Mouse (Mus musculus): ENCODE measurements at regions not wholly inside any gene's neighbourhood (a gene's known extent, or its start where the extent isn't known, plus 50 kb on each side); places are given as distances from the start of the nearest gene placed in this dataset.

DNA sequence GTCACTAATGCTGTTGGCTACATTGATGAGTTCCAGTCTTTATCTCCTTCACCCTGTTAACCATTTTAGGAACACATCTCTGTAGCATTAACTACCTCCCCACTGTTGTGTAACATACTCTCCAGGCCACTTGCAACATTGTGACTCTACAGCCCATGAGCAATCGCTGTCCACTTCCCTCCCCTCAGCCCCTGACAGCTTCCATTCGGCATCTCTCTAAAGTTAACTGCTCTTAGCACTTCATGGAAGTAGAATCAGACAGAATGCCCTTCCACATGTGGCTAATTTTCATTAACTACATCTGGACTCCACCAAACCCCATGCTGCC lies 208.3 kb downstream of the Bcl2l11 start:
- DNase-seq = no peak
- intact Hi-C loops (cut with DNase I) = no loop called here

GRCm38 (mm10) chr2:128334757-128335500 lies 209.1 kb downstream of the Bcl2l11 start:
- intact Hi-C loops (cut with DNase I) = no loop called here
- DNase-seq = no peak

DNA sequence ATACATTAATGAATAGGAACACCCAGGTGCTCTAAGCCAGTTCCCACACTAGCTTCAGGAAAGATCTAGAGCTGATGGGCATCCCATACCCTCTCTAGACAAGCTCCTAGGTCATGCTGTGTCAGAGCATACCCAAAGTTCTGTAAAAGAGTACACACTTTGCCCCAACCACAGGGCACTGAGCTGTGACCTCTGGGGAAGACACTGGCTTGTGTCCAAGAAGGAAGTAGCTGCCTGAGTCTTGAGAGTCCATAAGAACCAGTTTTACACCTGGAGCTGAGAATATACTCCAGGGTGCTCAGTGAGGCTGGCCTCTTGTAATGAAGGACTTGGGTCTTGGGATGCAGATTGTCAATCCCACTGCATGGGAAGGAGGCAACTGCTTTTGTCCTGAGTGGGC lies 211.4 kb downstream of the Bcl2l11 start:
- DNase-seq = no peak
- intact Hi-C loops (cut with DNase I) = no loop called here

DNA sequence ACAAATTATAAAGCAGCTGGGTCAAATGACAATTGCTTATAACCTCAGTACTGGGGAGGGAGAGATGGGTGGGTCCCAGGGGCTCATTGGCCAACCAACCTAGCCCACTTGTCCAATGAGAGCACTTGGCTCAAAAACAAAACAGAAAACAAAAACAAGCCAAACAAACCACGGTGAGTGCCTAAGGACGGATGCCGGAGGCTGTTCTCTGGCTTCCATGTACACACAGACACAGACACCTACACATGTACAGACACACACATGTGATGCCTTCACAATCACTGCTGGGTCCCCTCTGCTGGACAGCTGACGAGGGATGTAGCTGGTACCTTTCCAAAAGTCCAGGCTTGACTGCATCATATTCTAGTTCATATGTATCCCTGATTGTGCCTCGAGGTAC lies 212.0 kb downstream of the Bcl2l11 start:
- DNase-seq = no peak
- intact Hi-C loops (cut with DNase I) = no loop called here

- intact Hi-C loops (cut with DNase I) = no loop called here
- DNase-seq = no peak
Observed at GRCm38 (mm10) chr2:128338474-128338873, 212.6 kb downstream of the Bcl2l11 start.

DNA sequence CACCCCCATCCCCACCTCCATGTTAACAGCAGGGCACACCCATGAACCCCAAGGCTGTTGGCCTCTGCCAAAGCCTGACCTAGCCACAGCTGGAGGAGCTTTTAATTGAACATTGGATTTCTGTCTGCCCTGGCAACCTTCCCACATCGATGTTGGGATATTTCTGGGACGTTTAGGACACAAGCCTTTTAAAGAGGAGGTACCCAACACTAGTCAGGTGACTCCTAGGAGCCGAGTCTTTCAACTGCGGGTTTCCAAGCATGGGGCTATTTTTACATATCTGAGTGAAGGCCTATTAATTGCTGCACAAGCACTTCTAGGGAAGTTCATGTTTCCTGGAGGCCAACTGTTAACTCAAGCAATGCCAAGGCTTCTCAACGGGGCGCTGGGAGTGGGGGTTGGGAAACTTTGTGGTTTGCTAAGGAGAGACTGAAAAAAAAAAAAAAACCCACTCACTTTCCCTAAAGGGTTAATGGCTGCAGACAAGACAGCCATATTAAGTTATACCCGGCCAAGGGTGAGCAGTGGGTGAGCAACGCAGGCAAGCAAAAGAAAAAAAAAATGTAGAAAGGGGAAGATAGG lies 213.3 kb downstream of the Bcl2l11 start:
- intact Hi-C loops (cut with DNase I) = no loop called here
- DNase-seq = peak; percentile 36

DNA sequence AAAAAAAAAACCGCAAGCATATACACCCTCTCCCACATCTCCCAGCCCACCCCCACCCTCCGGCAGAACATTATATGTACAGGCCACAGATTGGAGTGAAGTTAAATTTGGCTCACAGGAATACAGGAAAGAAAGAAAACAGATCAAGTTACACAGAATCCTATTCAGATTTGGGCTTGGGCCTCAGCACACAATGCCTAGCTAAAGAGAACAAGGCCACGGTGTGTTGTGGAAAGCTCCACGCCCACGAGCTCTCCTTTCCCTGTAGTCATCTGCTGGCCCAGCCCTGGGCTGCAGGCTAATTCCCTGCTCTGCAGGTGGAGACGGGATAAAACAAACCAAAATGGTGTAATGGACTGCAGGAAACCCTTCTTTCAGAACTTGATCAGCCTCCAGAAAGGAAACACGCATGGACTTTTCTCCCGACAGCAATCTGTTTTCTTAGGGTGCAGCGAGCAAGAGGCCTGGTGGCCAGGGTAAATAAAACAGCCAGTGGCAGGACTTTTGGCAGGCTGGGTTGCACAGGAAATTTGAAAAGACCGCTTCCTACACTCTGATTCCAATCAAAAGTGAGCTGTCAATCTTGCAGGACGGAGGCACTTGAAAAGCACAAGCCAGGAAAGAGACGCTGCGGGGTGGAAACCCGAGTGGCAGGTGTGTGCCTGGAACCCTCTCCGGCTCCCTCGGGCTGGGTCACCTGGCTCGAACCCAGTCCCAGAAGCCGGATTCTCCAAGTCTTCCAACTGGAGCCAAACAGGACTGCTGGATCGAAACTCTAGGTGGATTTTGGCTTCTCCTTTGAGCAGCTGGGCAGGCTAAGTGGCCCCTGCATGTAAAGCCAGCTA lies 214.0 kb downstream of the Bcl2l11 start:
- intact Hi-C loops (cut with DNase I) = no loop called here

GRCm38 (mm10) chr2:128340631-128341240 lies 214.9 kb downstream of the Bcl2l11 start:
- intact Hi-C loops (cut with DNase I) = no loop called here
- no peak for DNase-seq

More for the DNA sequence above, 214.0 kb downstream of the Bcl2l11 start:
- no peak for DNase-seq

GRCm38 (mm10) chr2:128342212-128342611 lies 216.4 kb downstream of the Bcl2l11 start:
- intact Hi-C loops (cut with DNase I) = no loop called here

DNA sequence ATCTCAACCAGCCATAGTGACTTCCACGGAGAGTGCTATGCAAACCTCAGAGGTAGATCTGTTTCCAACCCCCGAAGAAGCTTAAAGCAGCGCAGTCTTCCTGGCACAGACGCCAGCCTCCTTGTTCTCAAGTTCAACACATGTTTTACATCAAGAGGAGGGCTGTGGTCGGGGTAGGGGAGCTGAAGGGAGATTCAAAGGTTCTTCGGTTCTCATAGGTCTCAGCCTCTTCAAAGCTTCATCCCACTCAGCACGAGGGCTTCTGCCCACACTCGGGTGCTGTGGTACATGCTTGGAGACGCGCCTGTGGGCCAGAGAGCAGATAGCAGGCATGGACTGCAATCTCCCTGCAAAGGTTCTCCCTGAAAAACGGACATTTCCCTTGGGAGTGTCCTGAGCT lies 219.7 kb downstream of the Bcl2l11 start:
- no peak for DNase-seq
- intact Hi-C loops (cut with DNase I) = no loop called here

More at GRCm38 (mm10) chr2:128342212-128342611, 216.4 kb downstream of the Bcl2l11 start:
- DNase-seq = no peak

DNA sequence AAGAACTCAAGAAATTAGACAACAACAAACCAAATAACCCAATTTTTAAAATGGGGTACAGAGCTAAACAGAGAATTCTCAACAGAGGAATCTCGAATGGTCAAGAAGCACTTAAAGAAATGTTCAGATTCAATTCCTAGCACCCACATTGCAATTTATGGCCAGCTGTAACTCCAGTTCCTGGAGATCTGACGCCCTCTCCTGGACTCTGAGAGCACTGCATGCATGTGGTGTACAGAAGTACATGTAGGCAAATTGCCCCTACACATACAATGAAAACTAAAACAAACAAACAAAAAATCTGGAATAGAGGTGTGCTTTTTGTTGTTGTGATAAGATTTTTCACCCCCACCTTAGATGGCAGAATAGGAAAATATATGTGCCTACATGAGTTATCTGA lies 222.7 kb downstream of the Bcl2l11 start:
- DNase-seq = no peak
- intact Hi-C loops (cut with DNase I) = no loop called here

DNA sequence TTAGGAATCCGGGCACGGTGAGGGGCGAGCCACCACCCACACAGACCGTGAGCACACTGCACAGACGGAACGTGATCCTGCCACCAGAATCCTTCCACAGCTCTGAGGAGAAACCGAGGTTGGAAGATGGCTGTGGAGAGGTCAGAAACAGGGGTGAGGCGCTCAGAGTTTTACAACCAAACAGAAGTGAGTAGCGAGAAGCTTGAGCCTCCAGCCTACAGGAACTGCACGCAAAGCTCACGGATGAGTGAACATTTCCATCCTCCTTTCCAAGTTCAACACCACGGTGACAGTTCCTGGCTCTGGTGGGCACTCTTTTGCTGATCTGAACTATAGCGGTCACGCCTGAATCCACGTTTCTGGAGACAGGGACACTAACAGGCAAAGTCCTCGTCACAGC lies 225.6 kb downstream of the Bcl2l11 start:
- intact Hi-C loops (cut with DNase I) = no loop called here

DNA sequence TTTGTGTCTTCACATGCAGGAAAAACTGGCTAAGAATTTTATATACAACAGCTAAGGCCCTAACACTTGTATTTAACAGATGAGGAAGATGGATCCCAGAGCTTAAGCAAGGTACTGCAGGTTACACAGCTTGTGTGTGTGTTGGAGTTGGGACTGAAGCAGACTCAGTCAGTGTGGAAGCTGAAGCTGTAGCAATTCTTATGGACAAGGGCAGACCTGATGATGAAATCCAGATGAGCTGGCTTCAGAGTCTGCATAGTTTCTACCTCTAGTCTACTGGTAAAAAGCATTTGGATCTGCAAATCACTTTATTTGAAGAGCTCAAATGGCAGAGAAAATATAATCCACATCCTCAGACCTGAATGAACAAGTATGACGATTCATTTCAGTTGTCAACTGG lies 226.7 kb downstream of the Bcl2l11 start:
- intact Hi-C loops (cut with DNase I) = no loop called here
- DNase-seq = no peak

More for the DNA sequence above, 225.6 kb downstream of the Bcl2l11 start:
- DNase-seq = no peak

GRCm38 (mm10) chr2:128353457-128353856 lies 227.6 kb downstream of the Bcl2l11 start:
- intact Hi-C loops (cut with DNase I) = no loop called here

GRCm38 (mm10) chr2:128356326-128356725 lies 230.5 kb downstream of the Bcl2l11 start:
- intact Hi-C loops (cut with DNase I) = no loop called here
- no peak for DNase-seq

More at GRCm38 (mm10) chr2:128353457-128353856, 227.6 kb downstream of the Bcl2l11 start:
- DNase-seq = no peak

DNA sequence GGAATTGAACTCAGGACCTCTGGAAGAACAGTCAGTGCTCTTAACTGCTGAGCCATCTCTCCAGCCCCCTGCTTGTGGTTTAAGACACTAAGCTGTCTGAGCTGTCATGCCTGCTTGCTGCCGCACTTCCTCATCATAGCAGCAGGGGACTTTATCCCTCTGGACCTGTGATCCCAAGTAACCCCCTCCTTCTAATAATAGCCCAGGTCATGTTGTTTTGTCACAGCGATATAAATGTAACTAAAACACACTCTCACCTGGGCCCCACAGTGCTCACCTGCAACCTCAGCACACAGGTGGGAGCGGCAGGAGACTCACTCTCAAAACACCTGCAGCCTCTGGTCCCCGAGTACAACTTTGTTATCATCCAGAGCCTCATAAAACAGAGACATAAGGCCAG lies 231.9 kb upstream of the Spdye4c start:
- intact Hi-C loops (cut with DNase I) = no loop called here
- DNase-seq = no peak

DNA sequence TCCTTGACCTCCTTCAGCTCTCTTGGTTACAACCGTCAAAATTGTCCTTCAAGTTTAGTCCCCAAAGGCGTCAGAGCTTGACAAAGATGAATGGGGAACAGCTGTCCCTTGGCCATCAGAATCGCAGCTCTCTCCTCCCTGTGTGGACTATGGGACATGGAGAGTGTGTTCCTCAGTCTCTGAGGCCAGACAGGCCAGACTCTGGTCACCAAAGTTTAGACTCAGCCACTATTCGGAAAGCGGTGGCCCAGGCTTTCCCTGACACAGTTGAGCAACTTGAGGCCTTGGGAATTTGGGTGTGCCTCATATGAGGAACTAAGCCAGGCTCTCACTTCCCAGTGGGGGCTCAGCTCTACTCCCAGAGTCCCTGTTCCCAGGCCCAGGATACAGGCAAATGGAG lies 230.5 kb upstream of the Spdye4c start:
- no peak for DNase-seq
- intact Hi-C loops (cut with DNase I) = no loop called here

- intact Hi-C loops (cut with DNase I) = no loop called here
Observed at GRCm38 (mm10) chr2:128361436-128361835, 229.6 kb upstream of the Spdye4c start.

DNA sequence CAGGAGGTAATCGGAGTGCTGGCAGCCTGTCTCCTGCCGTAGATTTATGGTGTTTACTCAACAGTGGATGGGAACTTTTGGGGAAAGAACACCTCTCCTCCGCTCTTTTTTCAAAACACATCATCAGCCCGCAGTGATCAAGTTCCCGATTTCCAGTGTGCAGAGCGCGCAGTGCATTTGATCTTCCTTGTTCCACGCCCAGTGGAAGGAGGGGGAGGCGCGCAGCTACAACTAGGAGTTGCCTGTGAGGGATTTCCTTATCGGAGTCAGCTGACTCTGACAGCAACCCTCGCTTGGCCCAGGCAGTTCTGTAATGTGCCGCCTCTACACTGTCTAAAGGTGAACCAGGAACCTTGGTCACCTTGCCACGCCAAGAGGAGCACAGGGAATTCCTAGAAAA lies 226.8 kb upstream of the Spdye4c start:
- no peak for DNase-seq
- intact Hi-C loops (cut with DNase I) = no loop called here

More at GRCm38 (mm10) chr2:128361436-128361835, 229.6 kb upstream of the Spdye4c start:
- DNase-seq = peak; percentile 31

DNA sequence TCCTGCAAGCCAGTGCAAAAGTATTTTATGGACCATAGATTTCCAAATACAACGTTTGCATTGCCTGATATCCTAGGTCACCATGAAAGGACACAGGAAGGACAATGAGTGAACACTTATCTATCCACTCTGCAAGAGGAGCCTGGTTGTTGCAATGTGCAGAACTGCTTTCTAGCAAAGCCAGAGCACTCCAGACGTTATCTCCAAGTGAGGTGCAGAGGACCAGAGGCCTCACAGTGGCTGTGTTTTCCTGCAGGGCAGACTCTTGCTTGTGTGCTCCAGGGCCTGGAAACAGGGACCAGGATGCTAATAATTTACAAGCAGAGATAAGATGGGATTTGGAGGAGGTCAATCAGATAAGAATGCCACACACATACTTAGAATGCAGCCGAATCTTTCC lies 226.0 kb upstream of the Spdye4c start:
- intact Hi-C loops (cut with DNase I) = no loop called here
- DNase-seq = no peak

GRCm38 (mm10) chr2:128365775-128366174 lies 225.2 kb upstream of the Spdye4c start:
- no peak for DNase-seq

More at GRCm38 (mm10) chr2:128365775-128366174, 225.2 kb upstream of the Spdye4c start:
- intact Hi-C loops (cut with DNase I) = no loop called here
